Mouse (Mus musculus) regulatory T cell (primary cell): Measurements from ENCODE around the gene Dcp1b.
"Not testable (repeated sequence)": the region's sequence is repeated elsewhere in the genome, so short reads cannot be mapped to it uniquely, and the experiment has no call there.

Experiments used
- in situ Hi-C: fragments of 300-600 bp; cut with MboI, MseI; formaldehyde crosslinking; loops from one replicate; pipeline ENCODE4 v1.15.1; 2025; ENCODE audit warnings: high pct_unique_total_duplicates

Dcp1b gene

GRCm38 (mm10) chr6:119196382-119197305, 21.6 kb downstream of the Dcp1b start, which contains the start of gene Cacna1c:
Cacna1c (minus strand) TSS chr6:119196418.
- in situ Hi-C loops = no loop called here

- in situ Hi-C loops = no loop called here
Measured at GRCm38 (mm10) chr6:119198534-119199273, 23.7 kb downstream of the Dcp1b start.

- in situ Hi-C loops = no loop called here
Measured at GRCm38 (mm10) chr6:119199274-119199879, 24.3 kb downstream of the Dcp1b start.

DNA sequence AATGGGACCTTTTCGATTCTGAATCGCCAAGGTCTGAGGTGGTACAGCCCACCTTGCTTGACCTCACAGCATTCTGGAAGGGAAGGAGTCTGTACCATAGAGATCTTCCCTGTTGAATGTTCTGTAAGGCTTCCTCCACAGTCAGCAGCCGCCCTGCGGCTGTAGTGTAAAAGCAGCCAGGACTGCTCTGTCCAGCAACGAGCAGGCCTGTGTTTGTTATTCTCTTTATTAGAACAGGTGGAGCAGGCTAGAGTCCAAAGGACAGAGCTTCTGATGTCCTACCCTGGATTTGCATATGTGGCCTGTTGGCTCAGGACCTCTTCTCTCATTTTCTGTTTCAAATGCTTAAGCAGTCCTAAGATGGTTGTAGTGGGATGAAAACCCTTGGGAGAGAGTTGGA, 25.3 kb downstream of the Dcp1b start:
- in situ Hi-C loops = no loop called here

- in situ Hi-C loops = no loop called here
Measured at GRCm38 (mm10) chr6:119201575-119201974, 26.5 kb downstream of the Dcp1b start.

DNA sequence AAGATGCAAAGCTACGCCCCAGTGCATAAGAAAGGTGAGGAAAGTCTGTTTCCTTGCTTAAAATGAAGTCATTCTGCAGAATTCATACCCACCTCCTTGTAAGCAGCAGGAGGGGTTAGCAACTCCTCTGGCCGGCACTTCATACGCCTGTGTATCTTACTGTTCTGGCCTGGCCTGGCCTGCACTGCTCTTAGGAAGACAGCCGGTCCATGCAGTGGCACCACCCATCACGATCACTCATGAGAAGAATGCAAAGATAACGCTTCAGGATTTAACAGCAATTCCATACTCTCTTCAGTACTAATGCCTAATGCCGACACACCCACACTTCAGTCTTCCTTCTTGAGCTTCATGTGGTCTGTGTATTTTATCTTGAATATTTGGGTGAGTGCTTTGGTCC, 29.2 kb downstream of the Dcp1b start:
- in situ Hi-C loops = no loop called here

- in situ Hi-C loops = no loop called here
Measured at GRCm38 (mm10) chr6:119204915-119205314, 29.9 kb downstream of the Dcp1b start.

DNA sequence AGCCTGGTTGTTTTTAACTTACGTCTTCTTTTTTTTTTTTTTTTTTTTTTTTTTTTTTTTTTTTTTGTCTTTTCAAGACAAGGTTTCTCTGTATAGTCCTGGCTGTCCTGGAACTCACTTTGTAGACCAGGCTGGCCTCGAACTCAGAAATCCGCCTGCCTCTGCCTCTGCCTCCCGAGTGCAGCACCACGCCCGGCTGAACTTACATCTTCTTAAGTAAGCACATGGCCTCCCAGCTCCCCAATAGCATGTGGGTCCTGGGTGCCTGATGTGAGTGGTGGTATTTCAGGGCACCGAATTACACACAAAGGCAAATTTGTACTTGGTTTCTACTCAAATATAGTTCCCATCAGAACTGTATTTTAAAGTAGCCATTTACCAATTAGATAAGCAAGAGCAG, 31.0 kb downstream of the Dcp1b start:
- in situ Hi-C loops = not testable (repeated sequence)

- in situ Hi-C loops = no loop called here
Measured at GRCm38 (mm10) chr6:119213375-119213774, 38.3 kb downstream of the Dcp1b start.

DNA sequence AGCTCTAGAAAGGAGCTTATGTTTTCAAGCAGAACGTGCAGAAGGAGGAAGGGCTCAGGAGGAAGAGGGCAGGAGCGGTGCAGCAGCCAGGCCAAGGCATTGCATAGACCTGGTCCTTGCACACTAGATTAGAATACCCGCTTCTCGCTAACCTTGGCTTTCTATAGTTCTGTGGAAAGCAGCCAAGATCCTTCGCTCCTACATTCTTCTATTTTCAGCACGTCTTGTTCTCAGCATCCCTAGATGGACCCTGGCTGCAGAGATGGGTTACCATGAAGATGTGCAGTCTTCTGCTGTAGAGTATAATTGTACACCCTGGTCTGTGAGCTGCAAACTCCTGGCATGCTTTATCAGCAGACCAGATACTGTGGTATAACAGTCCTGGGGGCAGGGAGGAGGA, 39.1 kb downstream of the Dcp1b start:
- in situ Hi-C loops = no loop called here

- in situ Hi-C loops = no loop called here
Measured at GRCm38 (mm10) chr6:119215040-119215613, 40.1 kb downstream of the Dcp1b start.

- in situ Hi-C loops = no loop called here
Measured at GRCm38 (mm10) chr6:119217661-119218060, 42.6 kb downstream of the Dcp1b start.

DNA sequence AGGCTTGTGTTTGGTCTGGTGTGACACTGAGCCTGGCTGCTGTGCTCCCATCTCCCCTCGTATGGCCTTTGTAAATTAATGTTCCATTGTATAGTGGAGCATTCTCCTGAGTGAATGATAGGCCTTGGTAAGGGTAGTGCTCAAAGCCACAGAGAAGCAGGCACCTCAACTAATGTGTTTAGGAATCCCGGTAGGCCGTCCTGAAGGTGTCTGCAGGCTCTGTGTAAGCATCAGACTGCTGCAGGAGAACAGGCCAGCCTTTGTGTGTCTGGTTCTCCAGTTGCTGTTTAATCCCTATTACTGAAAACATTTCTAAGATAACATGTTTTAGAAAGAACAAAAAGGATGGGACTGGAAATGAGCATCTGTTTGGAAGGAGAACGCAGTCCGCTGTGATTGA, 43.5 kb downstream of the Dcp1b start:
- in situ Hi-C loops = no loop called here

GRCm38 (mm10) chr6:119219237-119219870, 44.3 kb downstream of the Dcp1b start:
- in situ Hi-C loops = no loop called here

DNA sequence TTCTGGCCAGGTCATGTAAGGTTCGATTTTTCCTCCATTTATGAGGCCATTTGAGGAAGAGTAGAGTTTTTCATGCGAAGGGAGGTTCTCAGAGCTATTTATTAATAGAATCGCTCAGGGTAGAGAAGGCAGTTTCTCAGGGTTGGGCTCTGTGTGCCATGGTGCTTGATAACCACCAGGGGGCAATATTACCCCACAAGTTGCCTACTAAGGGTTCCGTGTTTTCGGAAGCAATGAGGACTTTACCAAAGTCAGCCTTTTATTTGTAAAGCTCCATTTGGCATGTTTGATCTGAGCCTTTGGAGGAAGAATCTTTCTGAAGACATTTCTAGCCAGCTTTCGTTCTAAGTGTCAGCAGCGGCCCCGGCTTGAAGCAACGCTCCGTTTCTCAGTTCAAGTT, 45.2 kb downstream of the Dcp1b start:
- in situ Hi-C loops = loop anchor here (5.0 kb wide), 1 partner anchor 127 kb away; no protein-coding TSS in a partner anchor

GRCm38 (mm10) chr6:119224451-119225195, 49.6 kb downstream of the Dcp1b start:
- in situ Hi-C loops = loop anchor here (5.0 kb wide), 2 partner anchors 123 to 223 kb away; no protein-coding TSS in a partner anchor

DNA sequence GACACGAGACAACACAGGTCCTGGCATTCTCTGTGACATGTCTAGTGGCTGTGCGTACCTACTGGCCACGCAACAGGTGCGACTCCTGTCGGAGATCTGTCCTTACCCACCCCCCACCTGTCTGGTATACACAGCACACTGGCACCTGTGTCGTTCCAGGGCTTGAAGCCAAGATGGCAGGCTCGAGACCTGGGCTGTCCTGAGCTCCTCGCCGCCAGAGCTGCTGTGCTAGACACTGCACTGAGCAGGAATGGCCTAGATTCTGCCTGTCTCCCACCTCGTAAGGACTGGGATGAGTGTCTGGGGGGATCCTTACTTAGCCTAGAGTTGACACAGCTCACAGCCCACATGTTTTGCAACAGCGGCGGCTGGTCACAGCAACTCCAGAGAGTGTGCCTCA, 50.2 kb downstream of the Dcp1b start:
- in situ Hi-C loops = loop anchor here (5.0 kb wide), 1 partner anchor 222 kb away; no protein-coding TSS in a partner anchor

GRCm38 (mm10) chr6:119225731-119226130, 50.7 kb downstream of the Dcp1b start:
- in situ Hi-C loops = loop anchor here (5.0 kb wide), 1 partner anchor 222 kb away; no protein-coding TSS in a partner anchor

GRCm38 (mm10) chr6:119227001-119227400, 51.9 kb downstream of the Dcp1b start:
- in situ Hi-C loops = loop anchor here (5.0 kb wide), 1 partner anchor 220 kb away; no protein-coding TSS in a partner anchor
